Mouse (Mus musculus) hindbrain, embryonic 14.5 days (tissue): ENCODE measurements around the gene Gm20517. TPM values are rescaled to one million over a fixed set of nuclear protein-coding genes. Genes with fewer than 3 reads are reported as not detected.
A peak's percentile ranks its signal among the peaks of the same experiment; 100 is the strongest.

Source experiments
- ATAC-seq: fragments of 200-750 bp; cut with Nextera tagmentation; 2 replicates; pipeline ENCODE4 v1.8.0; 2017; ENCODE audit warnings: moderate number of reproducible peaks, mild to moderate bottlenecking, moderate TSS enrichment, moderate library complexity; ENCODE audit not compliant: low FRiP score
- DNase-seq: peaks from one replicate; pipeline ENCODE4 v3.0.0-alpha.2; 2015; ENCODE audit warnings: low spot score
- H3K27ac ChIP-seq: fragments of 300-500 bp; sonication (generic); 2 replicates; pipeline ENCODE4 v1.5.1; 2014; ENCODE audit warnings: mild to moderate bottlenecking, moderate library complexity
- H3K27me3 ChIP-seq: fragments of 300-500 bp; sonication (generic); 2 replicates; pipeline ENCODE4 v1.6.1; 2014; ENCODE audit warnings: mild to moderate bottlenecking, low read length, mixed read lengths; ENCODE audit not compliant: control insufficient read depth, insufficient read depth
- H3K36me3 ChIP-seq: fragments of 300-500 bp; sonication (generic); replicated peaks from 2 replicates; pipeline ENCODE4 v1.6.1; 2014; ENCODE audit not compliant: control insufficient read depth, insufficient read depth
- H3K4me1 ChIP-seq: fragments of 300-500 bp; sonication (generic); replicated peaks from 2 replicates; pipeline ENCODE4 v1.6.1; 2014; ENCODE audit warnings: antibody characterized with exemption, low read length, mixed read lengths; ENCODE audit not compliant: control insufficient read depth, insufficient read depth
- H3K4me2 ChIP-seq: fragments of 300-500 bp; sonication (generic); replicated peaks from 2 replicates; pipeline ENCODE4 v1.6.1; 2014; ENCODE audit warnings: mild to moderate bottlenecking, moderate library complexity
- H3K4me3 ChIP-seq: fragments of 300-500 bp; sonication (generic); replicated peaks from 2 replicates; pipeline ENCODE4 v1.5.1; 2014; ENCODE audit warnings: mild to moderate bottlenecking, low read length
- H3K9ac ChIP-seq: fragments of 300-500 bp; sonication (generic); 2 replicates; pipeline ENCODE4 v1.6.1; 2014
- H3K9me3 ChIP-seq: fragments of 300-500 bp; sonication (generic); 2 replicates; pipeline ENCODE4 v1.6.1; 2016; ENCODE audit warnings: low read length; ENCODE audit not compliant: control insufficient read depth
- WGBS: fragments of 180-500 bp; shearing (Covaris S2); extraction: QIAGEN DNeasy Blood & Tissue Kit; methylation state at CpG from one replicate; pipeline ENCODE4 v1.1.7; 2014; 5-methylcytosine and 5-hydroxymethylcytosine counted together
- polyA plus RNA-seq: library from polyadenylated mRNA; unstranded; fragments of >200 nt; fragmentation: Nextera tagmentation; extraction: Ambion mirVana; gene quantifications from 2 replicates; pipeline ENCODE4 v1.2.1, GENCODE M21; 2014

Gene Gm20517
- polyA plus RNA-seq, 1 experiment from 2014 or later = 3.0 TPM

DNA sequence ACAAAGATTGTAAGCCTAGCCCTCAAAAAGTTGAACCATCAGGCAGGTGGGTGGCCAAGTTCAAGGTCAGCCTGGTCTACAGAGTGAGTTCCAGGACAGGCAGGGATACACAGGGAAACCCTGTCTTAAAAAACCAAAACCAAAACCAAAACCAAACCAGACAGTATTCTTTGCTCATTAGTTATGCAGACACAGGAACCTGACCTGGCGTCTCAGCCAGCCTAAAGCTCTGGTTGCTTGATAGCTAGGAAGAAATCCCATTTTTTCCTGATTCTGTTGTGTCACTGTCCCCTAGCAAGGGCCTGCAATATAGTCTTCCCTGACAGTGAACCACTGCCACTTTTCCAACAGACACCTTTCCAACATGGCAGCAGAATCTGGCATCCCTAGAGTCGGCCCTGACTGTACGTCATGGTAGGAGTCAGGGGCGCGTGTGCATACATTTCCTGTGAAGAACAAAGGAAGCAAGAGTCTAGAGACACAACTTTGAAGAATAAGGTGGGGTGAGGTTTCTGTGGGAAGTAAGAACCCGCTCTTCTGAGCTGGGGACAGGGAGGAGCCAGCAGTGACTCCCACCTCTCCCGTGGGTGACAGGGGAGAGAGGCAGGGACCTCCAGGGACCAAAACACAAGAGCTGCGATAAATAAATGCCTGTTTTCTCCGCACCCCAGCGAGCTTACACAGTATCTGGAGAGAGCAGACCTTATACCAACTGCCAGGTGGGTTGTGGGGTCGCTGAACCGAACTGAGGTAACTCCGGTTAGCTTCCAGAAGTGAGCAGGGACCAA is 10.6 kb upstream of the Gm20517 start:
- 91% methylated on average over 13 of the region's 13 CpGs for WGBS
- ATAC-seq = no peak
- H3K36me3 ChIP-seq = peaks cover 76% of the 10 kb centered on the region

GRCm38 (mm10) chr17:47601389-47601755 is 10.0 kb upstream of the Gm20517 start:
- ATAC-seq = no peak
- Histone ChIP-seq H3K36me3 (peaks cover 81% of the 10 kb centered on the region), H3K4me3 (no peak overlapping the region), H3K27me3 (no peaks in the 10 kb centered on the region), H3K9me3 (no peaks in the 10 kb centered on the region), H3K9ac (no peak overlapping the region), H3K4me2 (no peak overlapping the region), H3K27ac (no peak overlapping the region), H3K4me1 (peaks cover 10% of the 10 kb centered on the region; the same call in 1 of the 2 replicates)
- 95% methylated on average over 10 of the region's 10 CpGs for WGBS
- no peak for DNase-seq

More for the DNA sequence above, 10.6 kb upstream of the Gm20517 start:
- DNase-seq = no peak
- H3K27ac ChIP-seq = no peak overlapping the region
- H3K4me1 ChIP-seq = peaks cover 12% of the 10 kb centered on the region; the same call in 1 of the 2 replicates
- H3K27me3 ChIP-seq = no peaks in the 10 kb centered on the region
- no peak overlapping the region for H3K4me2 ChIP-seq
- no peak overlapping the region for H3K9ac ChIP-seq
- no peaks in the 10 kb centered on the region for H3K9me3 ChIP-seq
- no peak overlapping the region for H3K4me3 ChIP-seq

GRCm38 (mm10) chr17:47602289-47602688 is 9.1 kb upstream of the Gm20517 start:
- H3K27ac ChIP-seq = no peak overlapping the region
- DNase-seq (no peak), ATAC-seq (no peak)
- H3K4me2 ChIP-seq = no peak overlapping the region
- H3K4me3 ChIP-seq = no peak overlapping the region
- no peaks in the 10 kb centered on the region for H3K27me3 ChIP-seq
- H3K4me1 ChIP-seq = 0 out of 2 replicates have a peak, but pooled peaks cover 4% of the 10 kb centered on the region
- H3K36me3 ChIP-seq = peaks cover 90% of the 10 kb centered on the region
- WGBS = 94% methylated on average over 11 of the region's 11 CpGs
- no peaks in the 10 kb centered on the region for H3K9me3 ChIP-seq
- H3K9ac ChIP-seq = no peak overlapping the region

- no peaks in the 10 kb centered on the region for H3K9me3 ChIP-seq
- H3K9ac ChIP-seq = no peak overlapping the region
- H3K4me1 ChIP-seq = peaks cover 10% of the 10 kb centered on the region; the same call in 1 of the 2 replicates
- DNase-seq = no peak
- no peak overlapping the region for H3K27ac ChIP-seq
- H3K4me2 ChIP-seq = no peak overlapping the region
- ATAC-seq = no peak
- H3K4me3 ChIP-seq = no peak overlapping the region
- WGBS = 76% methylated on average over 5 of the region's 5 CpGs
- H3K36me3 ChIP-seq = peaks cover 64% of the 10 kb centered on the region
- H3K27me3 ChIP-seq = no peaks in the 10 kb centered on the region
Observed at GRCm38 (mm10) chr17:47606220-47606619, 5.2 kb upstream of the Gm20517 start.

- Histone ChIP-seq H3K27ac (no peak overlapping the region), H3K4me2 (no peak overlapping the region), H3K9ac (no peak overlapping the region), H3K27me3 (no peaks in the 10 kb centered on the region), H3K9me3 (no peaks in the 10 kb centered on the region), H3K36me3 (peaks cover 44% of the 10 kb centered on the region), H3K4me1 (peaks cover 20% of the 10 kb centered on the region), H3K4me3 (no peak overlapping the region)
- WGBS = 95% methylated on average over 4 of the region's 4 CpGs
- ATAC-seq = no peak
- DNase-seq = no peak
Observed at GRCm38 (mm10) chr17:47609182-47609581, 2.2 kb upstream of the Gm20517 start.

- Histone ChIP-seq H3K9me3 (no peaks in the 10 kb centered on the region), H3K36me3 (peaks cover 39% of the 10 kb centered on the region), H3K27ac (peak overlapping the region; percentile 55), H3K4me1 (peaks cover 20% of the 10 kb centered on the region), H3K4me3 (peak overlapping the region; percentile 79), H3K4me2 (peak overlapping the region; percentile 95), H3K27me3 (no peaks in the 10 kb centered on the region), H3K9ac (peak overlapping the region; percentile 79)
- DNase-seq (no peak), ATAC-seq (no peak; the same call in 1 of the 2 replicates)
- WGBS = under 1% methylated on average over 13 of the region's 13 CpGs
Observed at GRCm38 (mm10) chr17:47611661-47611982, 233 bp downstream of the Gm20517 start.

GRCm38 (mm10) chr17:47614018-47614417 is 2.6 kb downstream of the Gm20517 start:
- Histone ChIP-seq H3K4me3 (no peak overlapping the region), H3K4me1 (peaks cover 20% of the 10 kb centered on the region), H3K4me2 (no peak overlapping the region), H3K27ac (no peak overlapping the region), H3K27me3 (no peaks in the 10 kb centered on the region), H3K9me3 (no peaks in the 10 kb centered on the region), H3K36me3 (peaks cover 46% of the 10 kb centered on the region), H3K9ac (no peak overlapping the region)
- WGBS = 84% methylated on average over 1 of the region's 1 CpGs
- DNase-seq (no peak), ATAC-seq (no peak)

DNA sequence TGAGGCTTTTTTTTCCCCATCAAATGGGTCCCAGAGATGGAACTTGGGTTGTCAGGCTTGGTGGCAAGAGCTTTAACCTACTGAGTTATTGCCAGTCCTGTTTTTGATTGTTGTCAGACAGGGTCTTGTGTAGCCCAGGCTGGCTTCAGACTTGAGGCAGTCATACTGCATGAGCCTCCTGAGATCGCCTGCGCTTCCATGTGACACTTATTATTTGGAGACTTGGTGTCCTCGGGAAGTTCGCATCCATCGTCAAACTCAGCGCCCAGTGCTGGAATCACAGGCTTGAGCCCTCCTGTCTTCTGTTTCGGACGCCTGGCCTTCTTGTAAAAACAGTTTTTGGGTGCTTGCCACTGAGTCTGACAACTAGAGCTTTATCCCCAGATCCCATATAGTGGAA is 4.7 kb downstream of the Gm20517 start:
- Histone ChIP-seq H3K9ac (no peak overlapping the region), H3K27me3 (no peaks in the 10 kb centered on the region), H3K9me3 (no peaks in the 10 kb centered on the region), H3K27ac (no peak overlapping the region), H3K4me3 (no peak overlapping the region), H3K4me1 (peaks cover 10% of the 10 kb centered on the region), H3K4me2 (no peak overlapping the region), H3K36me3 (peaks cover 65% of the 10 kb centered on the region)
- DNase-seq = no peak
- WGBS = 96% methylated on average over 8 of the region's 8 CpGs
- ATAC-seq = no peak

DNA sequence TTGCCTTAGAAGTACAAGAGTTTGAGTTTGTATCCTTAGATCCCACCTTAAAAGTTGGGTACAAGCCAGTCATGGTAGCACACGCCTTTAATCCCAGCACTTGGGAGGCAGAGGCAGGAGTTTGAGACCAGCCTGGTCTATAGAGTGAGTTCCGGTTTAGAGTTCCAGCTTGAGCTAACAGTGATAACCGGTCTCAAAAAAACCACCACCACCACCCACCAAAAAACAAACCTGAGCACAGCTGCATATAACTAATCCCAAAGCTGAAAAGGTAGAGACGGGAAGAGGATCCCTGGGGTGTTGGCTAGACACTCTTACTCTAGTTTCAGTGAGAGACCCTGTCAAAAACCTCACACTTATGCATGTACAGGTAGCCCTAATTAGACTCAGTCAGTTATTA is 5.3 kb downstream of the Gm20517 start:
- H3K4me2 ChIP-seq = no peak overlapping the region
- H3K9ac ChIP-seq = no peak overlapping the region
- H3K9me3 ChIP-seq = no peaks in the 10 kb centered on the region
- H3K27ac ChIP-seq = no peak overlapping the region
- no peak overlapping the region for H3K4me3 ChIP-seq
- peaks cover 71% of the 10 kb centered on the region for H3K36me3 ChIP-seq
- no peaks in the 10 kb centered on the region for H3K27me3 ChIP-seq
- no peak for ATAC-seq
- DNase-seq = no peak
- WGBS = 96% methylated on average over 4 of the region's 4 CpGs
- H3K4me1 ChIP-seq = peaks cover 10% of the 10 kb centered on the region
